Mouse (Mus musculus): ENCODE results near the gene Gm3646. TPM values are rescaled to one million over a fixed set of nuclear protein-coding genes. Genes with fewer than 3 reads are reported as not detected.

Gene Gm3646
- polyA plus RNA-seq, 1 experiment = not detected

- no peak overlapping the region for H3K27ac ChIP-seq (ENCODE audit: insufficient read depth, low read length)
- DNase-seq (ENCODE audit: low read depth in 1 of 2, low spot score in 2 of 2) = no peak
- no peaks in the 10 kb centered on the region for H3K4me1 ChIP-seq (ENCODE audit: control insufficient read depth, insufficient read depth, insufficient read length)
- H3K27me3 ChIP-seq (ENCODE audit: control insufficient read depth, insufficient read depth, low read length) = no peaks in the 10 kb centered on the region
- WGBS = 92% methylated on average over 3 of the region's 3 CpGs
- TF ChIP-seq POLR2A (IDR thresholded peaks at IDR 0.05; ENCODE audit: low read depth, low read length) (no peak), CTCF (IDR thresholded peaks at IDR 0.05; ENCODE audit: extremely low read depth, insufficient read depth, insufficient read length, insufficient replicate concordance) (no peak)
- H3K36me3 ChIP-seq (ENCODE audit: control insufficient read depth, insufficient read depth, low read length) = no peaks in the 10 kb centered on the region
- H3K4me3 ChIP-seq (ENCODE audit: extremely low read depth, insufficient read depth, insufficient read length) = no peak overlapping the region
Measured at GRCm38 (mm10) chr1:39796765-39797164, 8.4 kb downstream of the Gm3646 start.

- no peak overlapping the region for H3K4me3 ChIP-seq (ENCODE audit: extremely low read depth, insufficient read depth, insufficient read length)
- WGBS = 29% methylated on average over 5 of the region's 5 CpGs
- H3K36me3 ChIP-seq (ENCODE audit: control insufficient read depth, insufficient read depth, low read length) = no peaks in the 10 kb centered on the region
- H3K27ac ChIP-seq (ENCODE audit: insufficient read depth, low read length) = no peak overlapping the region
- H3K4me1 ChIP-seq (ENCODE audit: control insufficient read depth, insufficient read depth, insufficient read length) = no peaks in the 10 kb centered on the region
- TF ChIP-seq POLR2A (IDR thresholded peaks at IDR 0.05; ENCODE audit: low read depth, low read length) (no peak), CTCF (IDR thresholded peaks at IDR 0.05; ENCODE audit: extremely low read depth, insufficient read depth, insufficient read length, insufficient replicate concordance) (no peak)
- DNase-seq (ENCODE audit: low read depth in 1 of 2, low spot score in 2 of 2) = no peak
- no peaks in the 10 kb centered on the region for H3K27me3 ChIP-seq (ENCODE audit: control insufficient read depth, insufficient read depth, low read length)
Measured at GRCm38 (mm10) chr1:39784632-39785031, 20.5 kb downstream of the Gm3646 start.

- no peaks in the 10 kb centered on the region for H3K27me3 ChIP-seq (ENCODE audit: control insufficient read depth, insufficient read depth, low read length)
- WGBS = 54% methylated on average over 6 of the region's 6 CpGs
- H3K27ac ChIP-seq (ENCODE audit: insufficient read depth, low read length) = no peak overlapping the region
- no peak overlapping the region for H3K4me3 ChIP-seq (ENCODE audit: extremely low read depth, insufficient read depth, insufficient read length)
- no peaks in the 10 kb centered on the region for H3K36me3 ChIP-seq (ENCODE audit: control insufficient read depth, insufficient read depth, low read length)
- no peak for TF ChIP-seq POLR2A (IDR thresholded peaks at IDR 0.05; ENCODE audit: low read depth, low read length)
- TF ChIP-seq CTCF (IDR thresholded peaks at IDR 0.05; ENCODE audit: extremely low read depth, insufficient read depth, insufficient read length, insufficient replicate concordance) = no peak
- no peak for DNase-seq (ENCODE audit: low read depth in 1 of 2, low spot score in 2 of 2)
- no peaks in the 10 kb centered on the region for H3K4me1 ChIP-seq (ENCODE audit: control insufficient read depth, insufficient read depth, insufficient read length)
Measured at GRCm38 (mm10) chr1:39781835-39782234, 23.3 kb downstream of the Gm3646 start.

- Histone ChIP-seq H3K27me3 (ENCODE audit: control insufficient read depth, insufficient read depth, low read length) (no peaks in the 10 kb centered on the region), H3K4me1 (ENCODE audit: control insufficient read depth, insufficient read depth, insufficient read length) (no peaks in the 10 kb centered on the region), H3K27ac (ENCODE audit: insufficient read depth, low read length) (no peak overlapping the region), H3K4me3 (ENCODE audit: extremely low read depth, insufficient read depth, insufficient read length) (no peak overlapping the region), H3K36me3 (ENCODE audit: control insufficient read depth, insufficient read depth, low read length) (no peaks in the 10 kb centered on the region)
- WGBS = 86% methylated on average over 16 of the region's 16 CpGs
- DNase-seq (ENCODE audit: low read depth in 1 of 2, low spot score in 2 of 2) = no peak
- TF ChIP-seq CTCF (IDR thresholded peaks at IDR 0.05; ENCODE audit: extremely low read depth, insufficient read depth, insufficient read length, insufficient replicate concordance) (no peak), POLR2A (IDR thresholded peaks at IDR 0.05; ENCODE audit: low read depth, low read length) (no peak)
Measured at GRCm38 (mm10) chr1:39779111-39779980, 25.8 kb downstream of the Gm3646 start.

GRCm38 (mm10) chr1:39773991-39774729 is 31.0 kb downstream of the Gm3646 start:
- Histone ChIP-seq H3K36me3 (ENCODE audit: control insufficient read depth, insufficient read depth, low read length) (no peaks in the 10 kb centered on the region), H3K4me1 (ENCODE audit: control insufficient read depth, insufficient read depth, insufficient read length) (no peaks in the 10 kb centered on the region), H3K4me3 (ENCODE audit: extremely low read depth, insufficient read depth, insufficient read length) (no peak overlapping the region), H3K27ac (ENCODE audit: insufficient read depth, low read length) (no peak overlapping the region), H3K27me3 (ENCODE audit: control insufficient read depth, insufficient read depth, low read length) (no peaks in the 10 kb centered on the region)
- DNase-seq (ENCODE audit: low read depth in 1 of 2, low spot score in 2 of 2) = no peak
- TF ChIP-seq CTCF (IDR thresholded peaks at IDR 0.05; ENCODE audit: extremely low read depth, insufficient read depth, insufficient read length, insufficient replicate concordance) (no peak), POLR2A (IDR thresholded peaks at IDR 0.05; ENCODE audit: low read depth, low read length) (no peak)
- WGBS = 91% methylated on average over 14 of the region's 14 CpGs

- Histone ChIP-seq H3K27me3 (ENCODE audit: control insufficient read depth, insufficient read depth, low read length) (no peaks in the 10 kb centered on the region), H3K36me3 (ENCODE audit: control insufficient read depth, insufficient read depth, low read length) (no peaks in the 10 kb centered on the region), H3K4me3 (ENCODE audit: extremely low read depth, insufficient read depth, insufficient read length) (no peak overlapping the region), H3K27ac (ENCODE audit: insufficient read depth, low read length) (no peak overlapping the region), H3K4me1 (ENCODE audit: control insufficient read depth, insufficient read depth, insufficient read length) (no peaks in the 10 kb centered on the region)
- WGBS = 83% methylated on average over 5 of the region's 5 CpGs
- TF ChIP-seq POLR2A (IDR thresholded peaks at IDR 0.05; ENCODE audit: low read depth, low read length) (no peak), CTCF (IDR thresholded peaks at IDR 0.05; ENCODE audit: extremely low read depth, insufficient read depth, insufficient read length, insufficient replicate concordance) (no peak)
- no peak for DNase-seq (ENCODE audit: low read depth in 1 of 2, low spot score in 2 of 2)
Measured at GRCm38 (mm10) chr1:39773551-39773950, 31.6 kb downstream of the Gm3646 start.
